Comparison of ENCODE assay signal across 8 mouse cellular contexts in the genomic region with DNA sequence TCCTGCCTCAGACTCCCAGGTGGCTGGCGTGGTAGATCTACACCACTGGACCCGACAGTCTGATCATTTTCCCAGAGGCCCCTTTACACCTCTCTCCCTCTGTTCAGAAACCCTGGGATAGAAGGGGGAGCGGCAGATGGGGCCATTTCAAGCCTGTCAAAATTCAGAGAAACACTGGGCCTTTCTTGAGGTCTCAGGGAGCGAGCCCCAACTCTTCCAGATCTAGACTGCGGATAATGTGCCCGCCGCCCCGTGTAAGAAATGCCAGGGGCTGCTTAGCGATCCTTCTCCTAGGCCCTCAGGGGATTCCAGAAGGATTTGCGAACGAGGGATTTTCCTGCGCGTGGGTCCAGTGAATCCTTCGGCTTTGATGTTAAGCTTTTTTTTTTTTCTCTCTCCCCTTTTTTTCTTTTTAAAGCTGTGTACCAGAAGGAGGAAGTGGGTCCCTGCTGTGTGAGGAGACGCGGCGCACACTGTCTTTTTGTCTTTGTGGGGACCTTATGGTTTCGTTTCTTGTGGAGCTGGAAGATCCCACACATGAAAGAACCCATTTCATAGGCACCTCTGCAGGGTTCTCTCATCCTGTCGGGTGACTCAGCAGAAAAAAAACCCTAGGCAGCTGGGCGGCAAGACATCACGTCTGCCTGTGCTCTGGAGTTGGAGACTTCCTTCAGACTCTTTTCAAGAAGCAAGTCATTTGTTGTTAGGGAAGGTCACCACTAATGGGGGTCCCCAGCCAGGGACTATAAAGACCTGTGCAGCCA. TPM values are rescaled to one million over a fixed set of nuclear protein-coding genes. Genes with fewer than 3 reads are reported as not detected.
A peak's percentile ranks its signal among the peaks of the same experiment; 100 is the strongest.
DNase-seq lines count a peak whose midpoint lies in the region; ATAC-seq and TF ChIP-seq lines count a peak whose summit lies in the region.

No protein-coding gene starts in this region.

- DNase-seq in lung, adult 2 months = no peak
- no peak for DNase-seq in hindbrain, embryonic 14.5 days (ENCODE audit: low spot score)
- DNase-seq in stomach, postnatal 0 days (ENCODE audit: low spot score) = no peak
- DNase-seq in MN1 (ENCODE audit: low spot score) = no peak
- DNase-seq in lung, postnatal 14 days = no peak

- no peaks in the 10 kb centered on the region for H3K36me3 ChIP-seq in lung, embryonic 16.5 days (ENCODE audit: control insufficient read depth, insufficient read depth, low read length)
- no peaks in the 10 kb centered on the region for H3K36me3 ChIP-seq in hindbrain, embryonic 14.5 days (replicated peaks; ENCODE audit: control insufficient read depth, insufficient read depth)
- no peaks in the 10 kb centered on the region for H3K36me3 ChIP-seq in stomach, postnatal 0 days (ENCODE audit: control insufficient read depth, insufficient read depth, low read length)

- no peak for ATAC-seq in lung, embryonic 16.5 days (ENCODE audit: low read depth)
- no peak for ATAC-seq in hindbrain, embryonic 14.5 days (ENCODE audit: low FRiP score)
- peak; percentile 55 for ATAC-seq in megakaryocyte progenitor cell, adult 5-6 weeks (replicated peaks; ENCODE audit: poor library complexity)
- ATAC-seq in stomach, postnatal 0 days (ENCODE audit: low FRiP score, low TSS enrichment) = no peak

- H3K9ac ChIP-seq in lung, embryonic 16.5 days (ENCODE audit: low read length) = no peak overlapping the region
- no peak overlapping the region for H3K9ac ChIP-seq in hindbrain, embryonic 14.5 days
- no peak overlapping the region for H3K9ac ChIP-seq in stomach, postnatal 0 days (ENCODE audit: low read length)

- H3K4me3 ChIP-seq in lung, embryonic 16.5 days (ENCODE audit: low read length) = no peak overlapping the region
- no peak overlapping the region for H3K4me3 ChIP-seq in lung, adult 2 months (replicated peaks; ENCODE audit: extremely low read depth, low read depth, low read length)
- H3K4me3 ChIP-seq in bone marrow macrophage, adult 2 months (ENCODE audit: insufficient read depth, low read length) = peak overlapping the region; percentile 29
- no peak overlapping the region for H3K4me3 ChIP-seq in hindbrain, embryonic 14.5 days (replicated peaks; ENCODE audit: low read length)
- H3K4me3 ChIP-seq in stomach, postnatal 0 days (ENCODE audit: low read depth, low read length) = no peak overlapping the region

- no peak for TF ChIP-seq POLR2A in lung, adult 2 months (IDR thresholded peaks at IDR 0.05; ENCODE audit: borderline replicate concordance, extremely low read depth, low read depth, low read length)
- no peak for TF ChIP-seq POLR2A in bone marrow macrophage, adult 2 months (IDR thresholded peaks at IDR 0.05; ENCODE audit: borderline replicate concordance, low read depth, low read length)

- WGBS in lung, embryonic 16.5 days = 16% methylated on average over 21 of the region's 21 CpGs
- 31% methylated on average over 21 of the region's 21 CpGs for WGBS in lung, adult 2 months
- WGBS in hindbrain, embryonic 14.5 days = 3% methylated on average over 21 of the region's 21 CpGs
- 21% methylated on average over 21 of the region's 21 CpGs for WGBS in stomach, postnatal 0 days

- no peak overlapping the region for H3K27ac ChIP-seq in lung, embryonic 16.5 days (ENCODE audit: low read length)
- peak overlapping the region; percentile 84 for H3K27ac ChIP-seq in bone marrow macrophage, adult 2 months (ENCODE audit: insufficient read depth, low read depth, low read length)
- H3K27ac ChIP-seq in hindbrain, embryonic 14.5 days = no peak overlapping the region
- H3K27ac ChIP-seq in stomach, postnatal 0 days (replicated peaks) = peak overlapping the region; percentile 13; the same call in 1 of the 2 replicates

- peaks cover 11% of the 10 kb centered on the region for H3K4me1 ChIP-seq in lung, embryonic 16.5 days (replicated peaks; ENCODE audit: control insufficient read depth, insufficient read depth, low read length)
- no peaks in the 10 kb centered on the region; the same call in 1 of the 2 replicates for H3K4me1 ChIP-seq in lung, adult 2 months (ENCODE audit: control insufficient read depth, insufficient read depth, low read length)
- peaks cover 32% of the 10 kb centered on the region for H3K4me1 ChIP-seq in bone marrow macrophage, adult 2 months (ENCODE audit: control insufficient read depth, insufficient read depth, low read length)
- H3K4me1 ChIP-seq in hindbrain, embryonic 14.5 days (replicated peaks; ENCODE audit: control insufficient read depth, insufficient read depth, low read length) = peaks cover 10% of the 10 kb centered on the region; the same call in 1 of the 2 replicates
- peaks cover 3% of the 10 kb centered on the region for H3K4me1 ChIP-seq in stomach, postnatal 0 days (replicated peaks; ENCODE audit: control insufficient read depth, insufficient read depth)

- no peak for TF ChIP-seq EP300 in stomach, postnatal 0 days (optimal IDR thresholded peaks at IDR 0.05)

- H3K4me2 ChIP-seq in lung, embryonic 16.5 days (ENCODE audit: low read depth, low read length) = peak overlapping the region; percentile 4; the same call in 1 of the 2 replicates
- peak overlapping the region; percentile 30 for H3K4me2 ChIP-seq in hindbrain, embryonic 14.5 days (replicated peaks)
- H3K4me2 ChIP-seq in stomach, postnatal 0 days (replicated peaks; ENCODE audit: low read depth) = peak overlapping the region; percentile 11

- peaks cover 11% of the 10 kb centered on the region for H3K27me3 ChIP-seq in lung, embryonic 16.5 days (ENCODE audit: control insufficient read depth, insufficient read depth, low read depth, low read length)
- peaks cover 17% of the 10 kb centered on the region for H3K27me3 ChIP-seq in hindbrain, embryonic 14.5 days (ENCODE audit: control insufficient read depth, insufficient read depth, low read length)
- H3K27me3 ChIP-seq in stomach, postnatal 0 days (ENCODE audit: control insufficient read depth, insufficient read depth, low read length) = no peaks in the 10 kb centered on the region

- H3K9me3 ChIP-seq in lung, embryonic 16.5 days (ENCODE audit: control insufficient read depth, low read length) = no peaks in the 10 kb centered on the region
- H3K9me3 ChIP-seq in hindbrain, embryonic 14.5 days (ENCODE audit: control insufficient read depth, low read length) = no peaks in the 10 kb centered on the region
- H3K9me3 ChIP-seq in stomach, postnatal 0 days (ENCODE audit: control insufficient read depth, low read length) = no peaks in the 10 kb centered on the region

- TF ChIP-seq CTCF in lung, adult 2 months (IDR thresholded peaks at IDR 0.05; ENCODE audit: insufficient read depth, low read length) = no peak
- no peak for TF ChIP-seq CTCF in bone marrow macrophage, adult 2 months (IDR thresholded peaks at IDR 0.05; ENCODE audit: low read depth, low read length)
- TF ChIP-seq CTCF in stomach, postnatal 0 days (IDR thresholded peaks at IDR 0.05; ENCODE audit: low read depth) = no peak

RNA-seq across cellular contexts. Expression of a gene that starts 9.0 kb away (rescaled TPM):
- polyA plus RNA-seq in lung, embryonic 16.5 days (2015; fragmentation: Nextera tagmentation; extraction: Ambion mirVana) = 41.3 and 43.7 TPM in 2 replicates
- polyA plus RNA-seq in lung, adult 2 months (2012; rRNA removed) = 70.3 and 91.5 TPM in 2 replicates
- polyA plus RNA-seq in bone marrow macrophage, adult 2 months (2012; ENCODE audit: insufficient read depth, insufficient read length, missing spikeins) = 189 and 197 TPM in 2 replicates
- 79.5 and 97.7 TPM in 2 replicates for polyA plus RNA-seq in hindbrain, embryonic 14.5 days (2014; fragmentation: Nextera tagmentation; extraction: Ambion mirVana)
- 7.8 and 11.4 TPM in 2 replicates for total RNA-seq in megakaryocyte progenitor cell, adult 5-6 weeks (2015)
- total RNA-seq in megakaryocyte progenitor cell, adult 5-6 weeks (2017) = 1.3 and 3.6 TPM in 2 replicates
- polyA plus RNA-seq in stomach, postnatal 0 days (2015; fragmentation: Nextera tagmentation; extraction: Ambion mirVana) = 484 and 502 TPM in 2 replicates

RNA-seq across cellular contexts. Expression of a gene that starts 32.1 kb away (rescaled TPM):
- 1.1 TPM in 2 replicates for polyA plus RNA-seq in lung, embryonic 16.5 days (2015; fragmentation: Nextera tagmentation; extraction: Ambion mirVana)
- 13.0 and 15.7 TPM in 2 replicates for polyA plus RNA-seq in lung, adult 2 months (2012; rRNA removed)
- 1.3 and 1.5 TPM in 2 replicates for polyA plus RNA-seq in bone marrow macrophage, adult 2 months (2012; ENCODE audit: insufficient read depth, insufficient read length, missing spikeins)
- polyA plus RNA-seq in hindbrain, embryonic 14.5 days (2014; fragmentation: Nextera tagmentation; extraction: Ambion mirVana) = not detected in 2 replicates
- 188 and 202 TPM in 2 replicates for total RNA-seq in megakaryocyte progenitor cell, adult 5-6 weeks (2015)
- 286 and 295 TPM in 2 replicates for total RNA-seq in megakaryocyte progenitor cell, adult 5-6 weeks (2017)
- polyA plus RNA-seq in stomach, postnatal 0 days (2015; fragmentation: Nextera tagmentation; extraction: Ambion mirVana) = 1.4 and 2.2 TPM in 2 replicates

RNA-seq across cellular contexts. Expression of a gene that starts 49.4 kb away (rescaled TPM):
- 563 and 593 TPM in 2 replicates for polyA plus RNA-seq in lung, embryonic 16.5 days (2015; fragmentation: Nextera tagmentation; extraction: Ambion mirVana)
- polyA plus RNA-seq in lung, adult 2 months (2012; rRNA removed) = 159 and 168 TPM in 2 replicates
- 151 and 170 TPM in 2 replicates for polyA plus RNA-seq in bone marrow macrophage, adult 2 months (2012; ENCODE audit: insufficient read depth, insufficient read length, missing spikeins)
- 446 and 460 TPM in 2 replicates for polyA plus RNA-seq in hindbrain, embryonic 14.5 days (2014; fragmentation: Nextera tagmentation; extraction: Ambion mirVana)
- total RNA-seq in megakaryocyte progenitor cell, adult 5-6 weeks (2015) = 486 and 506 TPM in 2 replicates
- 767 and 797 TPM in 2 replicates for total RNA-seq in megakaryocyte progenitor cell, adult 5-6 weeks (2017)
- polyA plus RNA-seq in stomach, postnatal 0 days (2015; fragmentation: Nextera tagmentation; extraction: Ambion mirVana) = 279 and 305 TPM in 2 replicates

Comparison
In these comparisons a context has a peak if more than half of its experiments do, and no peak if none do; other contexts are left out.
1. H3K27ac ChIP-seq: peak in bone marrow macrophage, adult 2 months (single experiment) and stomach, postnatal 0 days (single experiment); none in lung, embryonic 16.5 days (single experiment) and hindbrain, embryonic 14.5 days (single experiment).
2. Peak in every context shown above with its lines, with median percentiles within 50 percentile points of each other: H3K4me2 ChIP-seq.